Mouse (Mus musculus) erythroblast, adult 5-6 weeks (primary cell): Measurements from ENCODE around the gene Ugcg. TPM values are rescaled to one million over a fixed set of nuclear protein-coding genes. Genes with fewer than 3 reads are reported as not detected.
A peak's percentile ranks its signal among the peaks of the same experiment; 100 is the strongest.

Experiments
- ATAC-seq: replicated peaks from 2 replicates; pipeline ENCODE4 v1.8.0; 2016; ENCODE audit warnings: moderate number of reproducible peaks, mild to moderate bottlenecking, moderate TSS enrichment, inconsistent platforms; ENCODE audit not compliant: poor library complexity, low FRiP score, severe bottlenecking
- total RNA-seq, 2 experiments: library from RNA; stranded (forward) in 1 of 2; stranded (reverse) in 1 of 2; fragments of 150-400 nt in 1 of 2; fragments of 200-764, 138-1000 nt in 1 of 2; gene quantifications; 2 replicates each; pipeline versions ENCODE4 v1.2.3 to v1.2.4; 2015 to 2017; ENCODE audit warnings: low replicate concordance in 2 of 2

Ugcg gene
- total RNA-seq (2015; ENCODE audit: low replicate concordance) (33.2 and 33.4 TPM in 2 replicates), total RNA-seq (2017; ENCODE audit: low replicate concordance) (20.6 and 37.6 TPM in 2 replicates)

GRCm38 (mm10) chr4:59188802-59189545, at the start of gene Ugcg:
Ugcg (plus strand) TSS chr4:59189257.
- peak; percentile 77 for ATAC-seq

- ATAC-seq, result no peak
These were observed 40.0 kb upstream of the Ugcg start for GRCm38 (mm10) chr4:59149043-59149442.

- no peak for ATAC-seq
These were observed 38.1 kb upstream of the Ugcg start for GRCm38 (mm10) chr4:59150907-59151306.

GRCm38 (mm10) chr4:59151953-59152352, 37.1 kb upstream of the Ugcg start:
- no peak for ATAC-seq

- ATAC-seq, result no peak
These were observed 32.0 kb upstream of the Ugcg start for GRCm38 (mm10) chr4:59156897-59157592.

- no peak for ATAC-seq
These were observed 31.4 kb upstream of the Ugcg start for GRCm38 (mm10) chr4:59157654-59158053.

GRCm38 (mm10) chr4:59160289-59160688, 28.8 kb upstream of the Ugcg start:
- ATAC-seq, result no peak

- no peak for ATAC-seq
These were observed 27.9 kb upstream of the Ugcg start for GRCm38 (mm10) chr4:59160959-59161670.

- no peak for ATAC-seq
These were observed 25.0 kb upstream of the Ugcg start for GRCm38 (mm10) chr4:59164034-59164433.

GRCm38 (mm10) chr4:59167251-59167847, 21.7 kb upstream of the Ugcg start:
- ATAC-seq, result no peak

GRCm38 (mm10) chr4:59169981-59170380, 19.1 kb upstream of the Ugcg start:
- no peak for ATAC-seq

GRCm38 (mm10) chr4:59172616-59173015, 16.4 kb upstream of the Ugcg start:
- ATAC-seq, result no peak

GRCm38 (mm10) chr4:59173181-59173922, 15.7 kb upstream of the Ugcg start:
- ATAC-seq, result no peak

- no peak for ATAC-seq
These were observed 14.1 kb upstream of the Ugcg start for GRCm38 (mm10) chr4:59175003-59175402.

- no peak for ATAC-seq
These were observed 13.1 kb upstream of the Ugcg start for GRCm38 (mm10) chr4:59175929-59176328.

- no peak for ATAC-seq
These were observed 11.5 kb upstream of the Ugcg start for GRCm38 (mm10) chr4:59177566-59177965.

- no peak for ATAC-seq
These were observed 7.5 kb upstream of the Ugcg start for GRCm38 (mm10) chr4:59181320-59182271.

GRCm38 (mm10) chr4:59185671-59186070, 3.4 kb upstream of the Ugcg start:
- ATAC-seq, result no peak
